Mouse (Mus musculus): ENCODE data around the gene Bod1l. TPM values are rescaled to one million over a fixed set of nuclear protein-coding genes. Genes with fewer than 3 reads are reported as not detected.
A peak's percentile ranks its signal among the peaks of the same experiment; 100 is the strongest.

Gene Bod1l
- polyA plus RNA-seq, 1 experiment: 15.9 TPM

DNA sequence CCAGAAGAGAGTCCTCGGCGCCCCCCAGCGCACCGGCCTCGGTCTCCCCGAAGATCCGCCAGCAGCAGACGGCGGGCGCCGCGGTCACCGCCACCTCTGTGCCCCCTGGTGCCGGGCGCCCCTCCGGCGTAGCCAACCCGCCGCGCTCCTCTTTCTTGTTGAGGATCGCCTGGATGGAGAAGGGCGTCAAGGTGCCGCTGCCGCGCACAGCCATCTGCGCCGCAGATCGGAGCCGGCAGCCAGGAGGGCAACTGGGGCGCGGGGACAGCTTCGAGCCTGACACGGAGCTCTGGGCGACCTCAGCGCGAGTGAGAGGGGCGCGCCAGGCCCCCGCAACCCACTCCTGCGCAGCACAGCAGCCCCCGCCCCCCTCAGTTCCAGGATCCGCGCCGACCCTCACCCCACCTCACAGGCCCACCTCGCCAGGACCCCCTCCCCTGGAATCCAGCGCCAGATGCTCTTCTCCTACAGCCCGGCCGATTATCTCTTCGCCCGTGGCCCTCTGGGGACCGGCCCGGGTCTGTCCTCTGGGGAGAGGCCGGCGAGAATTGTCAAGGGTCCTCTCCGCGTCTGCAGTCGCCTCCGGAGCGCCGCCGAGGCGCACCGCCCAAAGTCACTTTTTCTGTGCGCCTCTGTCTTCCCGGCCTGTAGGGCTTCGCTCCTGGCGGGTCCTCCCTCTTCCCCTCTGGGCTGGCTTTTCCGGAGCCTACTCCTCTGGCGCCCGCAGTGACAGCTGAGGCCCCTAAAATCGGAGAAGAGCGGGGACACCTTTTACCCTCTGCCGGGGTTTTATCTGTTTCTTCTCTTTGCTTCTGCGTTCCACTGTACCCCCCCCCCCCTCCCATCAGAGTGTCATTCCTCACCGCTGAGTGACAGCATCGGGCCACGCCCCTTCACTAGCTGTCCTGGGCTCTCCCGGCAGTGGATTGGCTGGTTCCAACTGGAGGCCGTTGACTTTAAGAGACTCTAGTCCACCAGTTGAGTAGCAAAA, 80.1 kb downstream of the Bod1l start, which contains the start of gene Nkx3-2:
Gene Nkx3-2 (minus strand): TSS at position 771 of the 991 bp plus-strand sequence.
- TF ChIP-seq POLR2A (IDR thresholded peaks at IDR 0.05; ENCODE audit: borderline replicate concordance, extremely low read depth, insufficient read depth, insufficient read length, poor library complexity, severe bottlenecking) (no peak), CTCF (IDR thresholded peaks at IDR 0.05; ENCODE audit: borderline replicate concordance, extremely low read depth, insufficient read depth, insufficient read length) (no peak)
- DNase-seq (ENCODE audit: low read depth): peak; percentile 37

DNA sequence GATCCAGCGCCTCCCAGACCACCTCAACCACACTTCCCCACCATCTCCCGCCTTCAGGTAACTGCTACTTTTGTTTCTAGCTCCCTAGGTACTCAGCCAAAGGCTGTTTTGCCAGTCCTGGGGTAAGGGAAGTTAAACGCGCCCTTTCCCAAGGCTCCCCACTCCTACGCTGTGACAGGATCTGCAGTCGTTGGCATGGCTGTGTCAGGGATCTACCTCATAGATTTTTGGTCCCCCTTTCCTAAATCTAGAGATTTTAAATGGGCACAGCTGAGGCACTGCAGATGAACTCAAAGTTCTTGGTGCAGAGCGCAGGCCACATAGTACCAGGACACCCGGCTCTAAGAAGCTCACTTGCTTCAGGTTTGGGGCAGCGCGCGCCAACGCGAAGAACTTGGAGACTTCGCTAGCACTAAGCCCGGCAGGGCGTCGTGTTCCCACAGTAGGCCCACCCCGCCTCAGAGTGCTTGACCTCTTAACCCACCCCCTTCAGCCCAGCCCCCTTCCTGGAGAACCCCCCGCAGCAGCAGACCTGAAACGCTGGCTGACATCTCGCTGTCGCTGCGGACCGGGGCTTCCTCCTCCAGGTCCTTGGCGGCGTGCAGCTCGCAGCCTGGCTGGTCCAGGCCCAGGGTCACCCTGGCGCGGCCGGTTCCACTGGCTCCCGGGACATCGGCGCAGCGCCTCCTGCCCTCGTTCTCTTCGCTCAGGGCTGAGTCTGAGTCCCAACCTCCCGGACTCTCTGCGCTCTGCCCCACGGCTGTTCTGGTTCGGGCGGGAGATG, 81.0 kb downstream of the Bod1l start:
- no peak for TF ChIP-seq POLR2A (IDR thresholded peaks at IDR 0.05; ENCODE audit: borderline replicate concordance, extremely low read depth, insufficient read depth, insufficient read length, poor library complexity, severe bottlenecking)
- TF ChIP-seq CTCF (IDR thresholded peaks at IDR 0.05; ENCODE audit: borderline replicate concordance, extremely low read depth, insufficient read depth, insufficient read length): no peak
- DNase-seq (ENCODE audit: low read depth): peak; percentile 28

DNA sequence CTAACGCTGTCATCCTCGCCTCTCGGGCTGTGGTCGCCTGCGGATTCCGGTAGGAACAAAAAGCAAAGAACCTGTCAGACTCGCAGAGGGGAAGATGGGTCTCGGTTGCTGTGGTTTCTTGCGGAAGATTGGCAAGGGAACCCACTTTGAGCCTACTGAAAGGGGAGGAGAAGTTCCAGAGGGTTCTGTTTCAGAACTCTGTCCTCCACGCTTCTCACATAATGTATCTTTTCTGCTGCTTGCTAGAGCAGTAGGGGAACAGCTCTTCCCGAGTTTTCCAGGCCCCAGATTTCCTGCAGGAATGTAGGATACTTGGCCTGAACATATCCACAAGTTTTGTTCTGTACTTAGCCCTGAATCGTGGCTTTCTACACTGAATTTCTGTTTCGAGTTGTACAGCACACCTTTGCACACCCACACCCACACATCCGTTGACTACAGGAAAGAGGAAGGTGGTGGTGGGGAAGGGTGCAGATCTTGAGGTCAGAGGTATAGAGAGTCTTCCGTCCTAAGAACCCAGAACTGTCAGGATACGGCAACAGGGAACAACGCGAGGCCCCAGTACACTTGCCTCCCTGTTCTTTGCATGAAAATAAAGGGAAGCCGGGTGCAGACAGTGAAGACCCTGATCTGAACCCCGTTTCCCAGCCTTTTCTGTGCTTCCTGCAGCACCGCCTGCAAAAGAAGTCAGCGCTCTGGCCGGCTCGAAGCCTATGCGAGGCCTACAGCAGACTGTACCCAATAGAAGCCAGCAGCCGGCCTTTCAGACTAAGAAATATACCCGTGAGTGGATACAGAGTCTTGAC, 81.8 kb downstream of the Bod1l start:
- TF ChIP-seq POLR2A (IDR thresholded peaks at IDR 0.05; ENCODE audit: borderline replicate concordance, extremely low read depth, insufficient read depth, insufficient read length, poor library complexity, severe bottlenecking) (no peak), CTCF (IDR thresholded peaks at IDR 0.05; ENCODE audit: borderline replicate concordance, extremely low read depth, insufficient read depth, insufficient read length) (no peak)
- DNase-seq (ENCODE audit: low read depth): peak; percentile 34

DNA sequence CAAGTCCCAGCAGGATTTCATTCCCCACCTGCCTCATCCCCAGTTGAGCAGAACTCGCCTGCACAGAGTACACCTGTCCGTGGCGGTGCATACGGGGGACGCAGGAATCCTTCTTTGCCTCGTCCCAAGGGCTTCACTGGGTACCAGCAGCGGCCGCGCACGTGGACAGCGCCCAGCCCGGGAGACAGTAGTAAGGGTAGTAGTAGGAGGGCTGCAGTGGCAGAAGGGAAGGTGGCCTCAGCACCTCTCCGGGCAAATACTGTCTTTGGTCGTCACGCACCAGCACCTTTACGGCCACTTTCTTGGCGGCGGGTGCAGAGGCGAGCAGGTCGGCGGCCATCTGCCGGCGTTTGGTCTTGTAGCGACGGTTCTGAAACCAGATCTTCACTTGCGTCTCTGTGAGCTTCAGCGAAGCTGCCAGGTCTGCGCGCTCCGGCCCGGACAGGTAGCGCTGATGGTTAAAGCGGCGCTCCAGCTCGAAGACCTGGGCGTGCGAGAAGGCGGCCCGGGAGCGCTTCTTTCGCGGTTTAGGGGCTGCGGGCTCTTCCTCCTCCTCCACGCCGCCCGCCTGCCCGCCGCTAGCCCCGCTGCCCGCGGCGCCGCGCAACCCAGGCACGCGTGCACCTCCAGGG, 82.5 kb downstream of the Bod1l start:
- TF ChIP-seq CTCF (IDR thresholded peaks at IDR 0.05; ENCODE audit: borderline replicate concordance, extremely low read depth, insufficient read depth, insufficient read length) (no peak), POLR2A (IDR thresholded peaks at IDR 0.05; ENCODE audit: borderline replicate concordance, extremely low read depth, insufficient read depth, insufficient read length, poor library complexity, severe bottlenecking) (no peak)
- no peak for DNase-seq (ENCODE audit: low read depth)

DNA sequence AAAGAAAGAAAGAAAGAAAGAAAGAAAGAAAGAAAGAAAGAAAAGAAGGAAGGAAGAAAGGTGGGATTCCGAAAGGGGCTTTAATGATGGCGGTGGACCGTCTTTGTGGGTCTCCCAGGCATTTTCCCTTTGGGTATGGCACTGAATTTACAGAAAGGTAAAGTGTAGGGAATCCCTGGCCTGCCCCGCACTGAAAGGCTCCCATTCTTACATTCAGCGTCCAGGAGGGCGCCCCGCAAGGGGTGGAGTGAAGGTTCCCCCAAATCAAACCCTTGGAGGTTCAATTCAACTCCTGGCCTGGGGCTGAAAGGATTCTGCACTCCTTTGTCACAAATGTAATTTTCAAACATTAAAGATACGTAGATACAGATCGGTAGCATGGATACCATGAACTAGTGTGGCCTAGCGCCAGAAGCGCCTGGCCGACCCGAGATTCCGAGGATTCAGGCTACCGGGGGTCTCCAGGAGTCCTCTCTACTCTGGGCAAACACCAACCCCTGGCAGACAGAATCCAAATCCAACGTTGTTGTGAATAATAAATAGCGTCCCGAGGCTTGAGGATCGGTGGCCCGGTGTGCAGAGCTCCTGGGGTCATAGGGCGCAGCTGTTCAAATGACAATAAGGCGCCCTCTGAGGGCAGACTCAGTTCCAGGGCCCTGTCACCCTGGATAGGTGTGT, 83.1 kb downstream of the Bod1l start:
- TF ChIP-seq CTCF (IDR thresholded peaks at IDR 0.05; ENCODE audit: borderline replicate concordance, extremely low read depth, insufficient read depth, insufficient read length): no peak
- no peak for DNase-seq (ENCODE audit: low read depth)

DNA sequence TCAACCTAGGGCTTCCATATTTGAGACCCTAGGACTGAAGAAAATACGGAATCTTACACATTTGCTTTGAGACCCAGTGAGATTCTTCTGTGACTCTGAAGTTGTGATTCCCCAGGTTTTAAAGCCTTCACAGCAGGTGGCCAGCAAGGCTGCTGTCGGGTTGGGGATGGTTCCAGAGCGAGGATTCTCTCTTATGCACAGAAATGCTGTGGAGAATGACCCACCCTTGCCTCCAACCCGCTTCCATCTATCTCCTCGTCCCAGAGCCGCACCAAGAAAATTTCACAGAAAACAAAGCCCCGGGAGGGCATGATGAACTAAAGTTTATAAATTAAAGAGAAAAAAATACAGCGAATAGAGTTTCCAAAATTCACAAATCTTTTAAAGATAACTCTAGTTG, 84.0 kb downstream of the Bod1l start:
- TF ChIP-seq POLR2A (IDR thresholded peaks at IDR 0.05; ENCODE audit: borderline replicate concordance, extremely low read depth, insufficient read depth, insufficient read length, poor library complexity, severe bottlenecking) (no peak), CTCF (IDR thresholded peaks at IDR 0.05; ENCODE audit: borderline replicate concordance, extremely low read depth, insufficient read depth, insufficient read length) (no peak)
- DNase-seq (ENCODE audit: low read depth): no peak

DNA sequence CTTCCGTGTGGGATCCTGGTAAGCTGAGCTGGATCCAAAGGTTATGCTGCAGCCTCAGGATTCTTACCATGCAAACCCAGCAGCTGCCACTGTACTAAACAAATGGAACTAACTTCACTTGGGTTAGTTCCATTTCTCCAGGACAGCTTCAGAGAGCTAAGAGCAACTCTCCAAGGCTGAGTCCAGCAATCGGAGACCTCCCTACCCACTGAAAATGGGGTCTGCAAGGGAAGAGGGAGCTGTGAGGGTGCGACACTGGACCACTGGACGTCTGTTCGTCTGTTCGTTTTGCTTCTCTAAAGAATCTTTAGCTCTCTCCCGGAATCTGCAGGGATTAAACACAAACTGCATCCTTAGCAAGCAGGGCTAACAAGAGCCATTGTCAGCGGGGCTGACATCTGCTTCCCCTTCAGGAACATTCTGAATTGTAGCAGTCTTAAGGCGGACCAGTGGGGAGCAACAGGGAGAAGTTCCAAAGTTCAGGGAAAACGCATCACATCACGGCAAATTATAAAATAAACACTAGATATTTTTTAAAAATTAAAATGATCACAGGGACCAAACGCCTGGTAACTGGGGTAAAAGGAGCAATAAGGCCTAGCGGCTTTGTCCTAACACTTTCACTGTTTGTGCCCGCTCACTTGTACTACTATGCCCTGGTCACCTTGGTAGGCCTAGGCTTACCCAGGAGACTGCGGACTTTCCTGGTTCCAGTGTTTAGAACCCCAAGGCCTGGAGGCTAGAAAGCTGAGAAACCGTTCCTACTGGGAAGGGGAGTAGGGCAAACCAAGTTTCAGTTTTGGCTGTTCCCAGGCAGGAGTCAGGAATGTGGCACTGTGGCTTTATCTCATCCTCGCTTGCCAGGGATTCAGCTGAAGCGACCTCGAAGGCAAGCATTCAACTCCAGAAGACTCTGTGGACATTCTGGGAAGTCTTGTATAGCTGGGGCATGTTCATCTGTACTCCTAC, 85.2 kb downstream of the Bod1l start:
- TF ChIP-seq POLR2A (IDR thresholded peaks at IDR 0.05; ENCODE audit: borderline replicate concordance, extremely low read depth, insufficient read depth, insufficient read length, poor library complexity, severe bottlenecking) (no peak), CTCF (IDR thresholded peaks at IDR 0.05; ENCODE audit: borderline replicate concordance, extremely low read depth, insufficient read depth, insufficient read length) (no peak)
- no peak for DNase-seq (ENCODE audit: low read depth)

DNA sequence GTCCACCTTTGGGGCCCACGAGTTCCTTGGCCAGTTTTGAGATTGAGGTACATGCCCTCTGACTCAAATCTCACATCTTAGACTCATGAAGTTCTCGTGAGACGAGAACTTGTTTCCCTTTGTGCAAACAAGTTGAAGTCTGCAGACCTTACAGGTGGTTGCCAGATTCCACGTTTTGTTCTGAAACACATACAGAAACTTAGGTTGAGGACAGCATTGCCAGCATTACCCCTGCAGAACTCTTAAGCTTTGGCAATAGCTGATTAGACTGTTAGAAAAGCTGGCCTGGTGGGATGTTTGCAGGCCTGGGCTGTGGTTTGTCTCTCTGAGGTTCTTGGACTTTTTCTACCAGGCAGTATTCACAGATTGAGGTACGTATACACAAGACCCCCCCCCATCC, 86.8 kb downstream of the Bod1l start:
- no peak for DNase-seq (ENCODE audit: low read depth)
- no peak for TF ChIP-seq CTCF (IDR thresholded peaks at IDR 0.05; ENCODE audit: borderline replicate concordance, extremely low read depth, insufficient read depth, insufficient read length)
- TF ChIP-seq POLR2A (IDR thresholded peaks at IDR 0.05; ENCODE audit: borderline replicate concordance, extremely low read depth, insufficient read depth, insufficient read length, poor library complexity, severe bottlenecking): no peak

DNA sequence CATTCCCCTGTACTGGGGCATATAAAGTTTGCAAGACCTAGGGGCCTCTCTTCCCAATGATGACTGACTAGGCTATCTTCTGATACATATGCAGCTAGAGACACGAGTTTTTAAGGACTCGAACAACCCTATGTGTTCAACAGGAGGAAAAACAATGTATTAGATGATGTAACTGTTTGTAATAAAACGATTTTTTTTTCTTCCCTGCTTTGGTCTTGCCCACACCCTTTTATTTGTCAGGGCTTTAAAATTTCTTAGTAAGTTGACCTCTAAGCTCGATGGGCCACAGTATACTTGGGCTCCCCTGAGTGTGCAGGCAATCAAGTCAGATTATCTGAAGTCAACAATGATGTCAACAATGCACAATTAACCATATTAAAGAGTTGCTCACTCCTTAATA, 87.7 kb downstream of the Bod1l start:
- DNase-seq (ENCODE audit: low read depth): no peak
- TF ChIP-seq POLR2A (IDR thresholded peaks at IDR 0.05; ENCODE audit: borderline replicate concordance, extremely low read depth, insufficient read depth, insufficient read length, poor library complexity, severe bottlenecking) (no peak), CTCF (IDR thresholded peaks at IDR 0.05; ENCODE audit: borderline replicate concordance, extremely low read depth, insufficient read depth, insufficient read length) (no peak)

Measured in brain, embryonic 14.5 days (tissue).